Mouse (Mus musculus) lung, embryonic 16.5 days (tissue): Measurements from ENCODE around the gene Pola1. TPM values are rescaled to one million over a fixed set of nuclear protein-coding genes. Genes with fewer than 3 reads are reported as not detected.
"Not testable (repeated sequence)": the region's sequence is repeated elsewhere in the genome, so short reads cannot be mapped to it uniquely, and the experiment has no call there.

Experiments used
- ATAC-seq: fragments of 200-750 bp; cut with Nextera tagmentation; 2 replicates; pipeline ENCODE4 v1.8.0; 2017; ENCODE audit warnings: low read depth, mild to moderate bottlenecking, moderate library complexity
- H3K27ac ChIP-seq: fragments of 300-500 bp; sonication (generic); 2 replicates; pipeline ENCODE4 v1.5.1; 2014; ENCODE audit warnings: mild to moderate bottlenecking, control low read depth, low read length
- H3K27me3 ChIP-seq: fragments of 300-500 bp; sonication (generic); 2 replicates; pipeline ENCODE4 v1.6.1; 2014; ENCODE audit warnings: low read depth, low read length, mixed read lengths; ENCODE audit not compliant: control insufficient read depth, insufficient read depth
- H3K36me3 ChIP-seq: fragments of 300-500 bp; sonication (generic); 2 replicates; pipeline ENCODE4 v1.6.1; 2014; ENCODE audit warnings: low read length; ENCODE audit not compliant: control insufficient read depth, insufficient read depth
- H3K4me1 ChIP-seq: fragments of 300-500 bp; sonication (generic); replicated peaks from 2 replicates; pipeline ENCODE4 v1.6.1; 2014; ENCODE audit warnings: low read length, mixed read lengths; ENCODE audit not compliant: control insufficient read depth, insufficient read depth
- H3K4me2 ChIP-seq: fragments of 300-500 bp; sonication (generic); 2 replicates; pipeline ENCODE4 v1.6.1; 2014; ENCODE audit warnings: low read depth, low read length, control low read depth
- H3K4me3 ChIP-seq: fragments of 300-500 bp; sonication (generic); 2 replicates; pipeline ENCODE4 v1.5.1; 2014; ENCODE audit warnings: mild to moderate bottlenecking, low read length, control low read depth
- H3K9ac ChIP-seq: fragments of 300-500 bp; sonication (generic); 2 replicates; pipeline ENCODE4 v1.6.1; 2014; ENCODE audit warnings: low read length, control low read depth
- H3K9me3 ChIP-seq: fragments of 300-500 bp; sonication (generic); 2 replicates; pipeline ENCODE4 v1.6.1; 2016; ENCODE audit warnings: low read length; ENCODE audit not compliant: control insufficient read depth
- WGBS: fragments of 180-500 bp; shearing (Covaris S2); extraction: QIAGEN DNeasy Blood & Tissue Kit; methylation state at CpG from one replicate; pipeline ENCODE4 v1.1.7; 2014; 5-methylcytosine and 5-hydroxymethylcytosine counted together
- polyA plus RNA-seq: library from polyadenylated mRNA; unstranded; fragments of >200 nt; fragmentation: Nextera tagmentation; extraction: Ambion mirVana; gene quantifications from 2 replicates; pipeline ENCODE4 v1.2.1, GENCODE M21; 2015

The Pola1 gene
- polyA plus RNA-seq, 1 experiment from 2014 or later: 22.4 TPM

DNA sequence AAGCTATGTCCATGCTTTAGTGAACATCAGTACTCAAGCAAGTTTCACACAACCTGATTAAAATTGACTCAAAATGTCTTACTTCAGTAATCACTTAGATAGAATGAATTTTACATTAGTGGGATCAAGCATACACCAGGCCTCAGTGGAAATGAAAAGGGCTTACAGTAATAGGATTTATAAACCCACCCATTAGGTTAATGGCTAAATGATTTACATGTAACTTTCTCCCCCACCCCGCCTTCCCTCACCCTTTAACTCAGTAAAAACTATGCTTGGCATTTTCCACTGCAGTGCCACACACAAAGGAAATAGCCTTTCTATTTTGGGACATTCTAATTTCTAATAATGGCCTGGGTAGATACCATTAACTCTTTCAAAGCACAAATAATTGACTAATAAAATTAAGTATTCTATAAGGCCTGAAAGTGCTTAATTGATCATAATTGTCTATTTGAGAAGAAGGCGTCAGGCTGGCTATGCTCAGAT lies 129.0 kb downstream of the Pola1 start:
- no peaks in the 10 kb centered on the region for H3K27me3 ChIP-seq
- ATAC-seq: no peak

GRCm38 (mm10) chrX:93497597-93497996 lies 134.4 kb downstream of the Pola1 start:
- Histone ChIP-seq H3K4me2 (no peak overlapping the region), H3K4me1 (no peaks in the 10 kb centered on the region), H3K27me3 (no peaks in the 10 kb centered on the region), H3K9ac (no peak overlapping the region), H3K36me3 (no peaks in the 10 kb centered on the region), H3K27ac (no peak overlapping the region), H3K9me3 (no peaks in the 10 kb centered on the region), H3K4me3 (no peak overlapping the region)
- 79% methylated on average over 6 of the region's 6 CpGs for WGBS
- ATAC-seq: no peak

More for the DNA sequence above, 129.0 kb downstream of the Pola1 start:
- no peak overlapping the region for H3K4me3 ChIP-seq
- H3K4me2 ChIP-seq: no peak overlapping the region
- H3K4me1 ChIP-seq: no peaks in the 10 kb centered on the region
- H3K27ac ChIP-seq: no peak overlapping the region
- H3K9ac ChIP-seq: no peak overlapping the region
- 79% methylated on average over 2 of the region's 2 CpGs for WGBS
- no peaks in the 10 kb centered on the region for H3K36me3 ChIP-seq
- H3K9me3 ChIP-seq: no peaks in the 10 kb centered on the region

- WGBS: 29% methylated on average over 1 of the region's 1 CpGs
- Histone ChIP-seq H3K4me2 (no peak overlapping the region), H3K36me3 (no peaks in the 10 kb centered on the region), H3K9me3 (no peaks in the 10 kb centered on the region), H3K4me3 (no peak overlapping the region), H3K4me1 (no peaks in the 10 kb centered on the region), H3K27ac (no peak overlapping the region), H3K9ac (no peak overlapping the region), H3K27me3 (no peaks in the 10 kb centered on the region)
- ATAC-seq: no peak
These were observed 166.2 kb downstream of the Pola1 start for GRCm38 (mm10) chrX:93465711-93466110.

- no peaks in the 10 kb centered on the region for H3K9me3 ChIP-seq
- H3K9ac ChIP-seq: no peak overlapping the region
- H3K4me1 ChIP-seq: no peaks in the 10 kb centered on the region
- no peak overlapping the region for H3K27ac ChIP-seq
- no peak overlapping the region for H3K4me3 ChIP-seq
- ATAC-seq: no peak
- WGBS: 59% methylated on average over 6 of the region's 6 CpGs
- no peak overlapping the region for H3K4me2 ChIP-seq
- no peaks in the 10 kb centered on the region for H3K36me3 ChIP-seq
- no peaks in the 10 kb centered on the region for H3K27me3 ChIP-seq
These were observed 202.2 kb downstream of the Pola1 start for GRCm38 (mm10) chrX:93429738-93430260.

DNA sequence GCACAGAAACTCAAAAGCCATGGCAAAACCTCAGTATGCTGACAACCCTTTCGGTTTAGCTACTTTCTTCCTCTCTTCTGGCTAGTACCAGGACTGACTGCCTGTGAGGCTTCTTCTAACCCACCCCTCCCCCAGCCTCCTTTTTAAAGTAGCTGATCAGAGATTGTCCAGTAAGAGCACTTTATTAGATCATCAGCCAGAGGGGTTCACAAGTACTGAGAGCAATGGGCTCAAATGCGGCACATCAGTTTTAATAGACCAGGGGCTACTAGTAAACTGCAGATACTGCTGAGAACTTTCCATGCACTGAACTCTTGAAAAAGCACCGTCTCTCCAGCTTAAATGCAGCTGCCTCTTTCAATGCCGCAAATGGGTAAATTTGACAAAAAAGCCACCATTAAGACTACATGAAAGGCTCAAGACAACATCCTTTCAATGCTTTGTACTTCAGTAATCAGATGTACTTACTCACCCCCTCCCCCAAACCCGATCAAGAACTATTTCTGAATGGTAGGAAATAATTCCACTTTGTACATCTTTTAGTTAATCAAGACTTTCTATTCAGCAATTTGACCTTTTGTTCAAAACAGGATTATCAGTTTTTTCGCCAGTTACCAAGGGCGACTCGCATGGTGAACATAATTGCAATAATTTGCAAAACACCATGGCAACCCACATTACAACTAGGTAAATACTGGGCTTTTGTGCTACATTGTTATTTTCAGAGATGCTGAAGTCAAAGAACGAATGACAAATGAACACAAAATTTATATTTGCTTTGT lies 202.8 kb downstream of the Pola1 start:
- H3K27ac ChIP-seq: no peak overlapping the region
- ATAC-seq: no peak
- H3K4me3 ChIP-seq: no peak overlapping the region
- no peak overlapping the region for H3K9ac ChIP-seq
- WGBS: 78% methylated on average over 9 of the region's 9 CpGs
- no peaks in the 10 kb centered on the region for H3K27me3 ChIP-seq
- H3K4me2 ChIP-seq: no peak overlapping the region
- no peaks in the 10 kb centered on the region for H3K9me3 ChIP-seq
- no peaks in the 10 kb centered on the region for H3K36me3 ChIP-seq
- H3K4me1 ChIP-seq: no peaks in the 10 kb centered on the region

GRCm38 (mm10) chrX:93400871-93401270 lies 231.1 kb downstream of the Pola1 start:
- H3K27me3 ChIP-seq, H3K9ac ChIP-seq, H3K4me1 ChIP-seq, H3K36me3 ChIP-seq, H3K9me3 ChIP-seq, H3K27ac ChIP-seq, H3K4me2 ChIP-seq, ATAC-seq, H3K4me3 ChIP-seq: not testable (repeated sequence)

GRCm38 (mm10) chrX:93397089-93397488 lies 234.9 kb downstream of the Pola1 start:
- no peaks in the 10 kb centered on the region for H3K9me3 ChIP-seq
- H3K9ac ChIP-seq: no peak overlapping the region
- WGBS: 59% methylated on average over 3 of the region's 3 CpGs
- ATAC-seq: no peak
- no peak overlapping the region for H3K4me3 ChIP-seq
- H3K36me3 ChIP-seq: no peaks in the 10 kb centered on the region
- no peaks in the 10 kb centered on the region for H3K27me3 ChIP-seq
- H3K27ac ChIP-seq: no peak overlapping the region
- H3K4me1 ChIP-seq: no peaks in the 10 kb centered on the region
- H3K4me2 ChIP-seq: no peak overlapping the region

- H3K27me3 ChIP-seq: no peaks in the 10 kb centered on the region
- 87% methylated on average over 9 of the region's 9 CpGs for WGBS
- no peak overlapping the region for H3K4me2 ChIP-seq
- H3K9ac ChIP-seq: no peak overlapping the region
- H3K4me1 ChIP-seq: no peaks in the 10 kb centered on the region
- no peak overlapping the region for H3K4me3 ChIP-seq
- no peak overlapping the region for H3K27ac ChIP-seq
- ATAC-seq: no peak
- H3K36me3 ChIP-seq: no peaks in the 10 kb centered on the region
- H3K9me3 ChIP-seq: no peaks in the 10 kb centered on the region
These were observed 254.5 kb downstream of the Pola1 start for GRCm38 (mm10) chrX:93377285-93377972.

DNA sequence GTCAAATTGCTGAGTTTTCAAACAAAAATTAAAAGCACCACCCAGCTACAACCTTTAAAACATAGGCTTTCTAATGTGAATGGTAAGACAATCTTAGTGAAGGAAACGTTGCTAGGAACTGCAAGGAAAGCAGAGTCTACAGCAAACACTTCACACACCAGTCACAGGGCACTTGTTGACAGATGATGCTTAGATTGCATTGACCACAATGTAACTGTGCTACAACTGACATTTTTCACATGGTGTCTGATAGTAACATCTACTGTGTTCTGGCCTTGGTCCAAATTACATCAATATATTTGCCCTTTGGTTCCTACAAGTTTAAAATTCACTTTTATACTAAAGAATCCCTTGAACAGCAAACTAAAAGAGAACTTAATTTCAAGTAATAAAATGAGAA lies 258.5 kb downstream of the Pola1 start:
- Histone ChIP-seq H3K4me3 (no peak overlapping the region), H3K27me3 (no peaks in the 10 kb centered on the region), H3K9ac (no peak overlapping the region), H3K9me3 (no peaks in the 10 kb centered on the region), H3K36me3 (no peaks in the 10 kb centered on the region), H3K27ac (no peak overlapping the region), H3K4me2 (no peak overlapping the region), H3K4me1 (no peaks in the 10 kb centered on the region)
- 35% methylated on average over 1 of the region's 1 CpGs for WGBS
- no peak for ATAC-seq
